Mouse (Mus musculus) CD4-positive, CD25-positive, alpha-beta regulatory T cell, adult 2 months (primary cell): ENCODE measurements around the gene Crabp1.

Experiments used
- DNase-seq: peaks from one replicate; pipeline ENCODE4 v3.0.0-alpha.2; 2012; ENCODE audit warnings: low read depth, low spot score

Gene Crabp1

GRCm38 (mm10) chr9:54770140-54770780 lies 5.7 kb downstream of the Crabp1 start:
- DNase-seq, result no peak

GRCm38 (mm10) chr9:54776451-54776982 lies 12.0 kb downstream of the Crabp1 start:
- DNase-seq, result no peak

GRCm38 (mm10) chr9:54779280-54779679 lies 14.7 kb downstream of the Crabp1 start:
- DNase-seq, result no peak

GRCm38 (mm10) chr9:54782504-54782903 lies 18.0 kb downstream of the Crabp1 start:
- no peak for DNase-seq

- no peak for DNase-seq
These were observed 19.5 kb downstream of the Crabp1 start for GRCm38 (mm10) chr9:54784003-54784402.

- DNase-seq, result no peak
These were observed 20.7 kb downstream of the Crabp1 start for GRCm38 (mm10) chr9:54785215-54785614.

- DNase-seq, result no peak
These were observed 21.5 kb downstream of the Crabp1 start for GRCm38 (mm10) chr9:54786083-54786482.

GRCm38 (mm10) chr9:54787760-54788159 lies 23.2 kb downstream of the Crabp1 start:
- no peak for DNase-seq

- no peak for DNase-seq
These were observed 25.7 kb downstream of the Crabp1 start for GRCm38 (mm10) chr9:54790271-54790670.

GRCm38 (mm10) chr9:54801460-54801961 lies 37.0 kb downstream of the Crabp1 start:
- DNase-seq, result no peak

GRCm38 (mm10) chr9:54802749-54803679 lies 38.5 kb downstream of the Crabp1 start:
- no peak for DNase-seq

- DNase-seq, result no peak
These were observed 39.8 kb downstream of the Crabp1 start for GRCm38 (mm10) chr9:54804351-54804750.

GRCm38 (mm10) chr9:54807761-54808160 lies 43.2 kb downstream of the Crabp1 start:
- no peak for DNase-seq

- no peak for DNase-seq
These were observed 45.4 kb downstream of the Crabp1 start for GRCm38 (mm10) chr9:54809953-54810352.

GRCm38 (mm10) chr9:54816508-54817201 lies 52.1 kb downstream of the Crabp1 start:
- no peak for DNase-seq

- peak; percentile 44 for DNase-seq
These were observed 57.0 kb downstream of the Crabp1 start for GRCm38 (mm10) chr9:54821442-54822100.
